Mouse (Mus musculus) liver, embryonic 14.5 days (tissue): ENCODE measurements around the gene Grip1. TPM values are rescaled to one million over a fixed set of nuclear protein-coding genes. Genes with fewer than 3 reads are reported as not detected.

Experiments
- ATAC-seq: fragments of 200-750 bp; cut with Nextera tagmentation; 2 replicates; pipeline ENCODE4 v1.8.0; 2017; ENCODE audit warnings: moderate number of reproducible peaks, mild to moderate bottlenecking, moderate library complexity; ENCODE audit not compliant: insufficient read depth
- DNase-seq, 3 experiments: peaks; one replicate each; pipeline ENCODE4 v3.0.0-alpha.2; 2012 to 2013; ENCODE audit warnings: low read depth in 3 of 3, low spot score in 3 of 3
- H3K27ac ChIP-seq: fragments of 300-500 bp; sonication (generic); 2 replicates; pipeline ENCODE4 v1.5.1; 2014; ENCODE audit warnings: moderate library complexity, mild to moderate bottlenecking, control low read depth, inconsistent platforms
- H3K27me3 ChIP-seq: fragments of 300-500 bp; sonication (generic); 2 replicates; pipeline ENCODE4 v1.6.1; 2014; ENCODE audit warnings: mild to moderate bottlenecking, low read length, moderate library complexity; ENCODE audit not compliant: control insufficient read depth, insufficient read depth
- H3K36me3 ChIP-seq: fragments of 300-500 bp; sonication (generic); replicated peaks from 2 replicates; pipeline ENCODE4 v1.6.1; 2014; ENCODE audit warnings: low read depth; ENCODE audit not compliant: control insufficient read depth, insufficient read depth
- H3K4me1 ChIP-seq, 2 experiments: fragments of 200-500 bp in 1 of 2; fragments of 300-500 bp in 1 of 2; sonication (generic) in 1 of 2; replicated peaks; 2 replicates each; pipeline ENCODE4 v1.6.1; 2012 to 2014; ENCODE audit warnings: antibody characterized with exemption in 1 of 2, inconsistent platforms in 1 of 2, low read length in 1 of 2; ENCODE audit not compliant: control insufficient read depth in 2 of 2, insufficient read depth in 2 of 2
- H3K4me2 ChIP-seq: fragments of 300-500 bp; sonication (generic); 2 replicates; pipeline ENCODE4 v1.6.1; 2014; ENCODE audit warnings: low read depth, mild to moderate bottlenecking, control low read depth, moderate library complexity
- H3K4me3 ChIP-seq, 2 experiments: fragments of 200-500 bp in 1 of 2; fragments of 300-500 bp in 1 of 2; sonication (generic) in 1 of 2; 2 replicates each; pipeline ENCODE4 v1.5.1; 2012 to 2014; ENCODE audit warnings: low read depth in 2 of 2, low read length in 2 of 2, mild to moderate bottlenecking in 2 of 2, control low read depth in 1 of 2, inconsistent platforms in 1 of 2, moderate library complexity in 1 of 2; ENCODE audit not compliant: insufficient read depth in 1 of 2
- H3K9ac ChIP-seq: fragments of 300-500 bp; sonication (generic); replicated peaks from 2 replicates; pipeline ENCODE4 v1.6.1; 2014; ENCODE audit warnings: mild to moderate bottlenecking, control low read depth, moderate library complexity
- H3K9me3 ChIP-seq: fragments of 300-500 bp; sonication (generic); 2 replicates; pipeline ENCODE4 v1.6.1; 2016; ENCODE audit warnings: low read length, mixed read lengths; ENCODE audit not compliant: control insufficient read depth
- CTCF ChIP-seq: IDR thresholded peaks from 2 replicates; pipeline ENCODE4 v1.5.1; 2016; ENCODE audit warnings: antibody characterized with exemption, low read depth, control low read depth
- EP300 ChIP-seq: IDR thresholded peaks from 2 replicates; pipeline ENCODE4 v1.6.1; 2016; ENCODE audit warnings: antibody characterized with exemption, low read depth
- WGBS: fragments of 180-500 bp; shearing (Covaris S2); extraction: QIAGEN DNeasy Blood & Tissue Kit; methylation state at CpG from one replicate; pipeline ENCODE4 v1.1.7; 2014; ENCODE audit not compliant: insufficient replicate concordance; 5-methylcytosine and 5-hydroxymethylcytosine counted together
- polyA plus RNA-seq, 2 experiments: library from polyadenylated mRNA; depleted of rRNA in 1 of 2; stranded (reverse) in 1 of 2; unstranded in 1 of 2; fragments of >200 nt; fragmentation: Nextera tagmentation in 1 of 2; extraction: Ambion mirVana in 1 of 2; gene quantifications; 2 replicates each; pipeline versions ENCODE4 v1.2.1 to v1.2.3; 2012 to 2014

Grip1 gene
- polyA plus RNA-seq, 2 experiments: 0.37 to 0.56 TPM

GRCm38 (mm10) chr10:119803633-119804422 lies 350.2 kb downstream of the Grip1 start:
- Histone ChIP-seq H3K36me3 (no peaks in the 10 kb centered on the region), H3K27ac (no peak overlapping the region), H3K27me3 (no peaks in the 10 kb centered on the region), H3K4me2 (no peak overlapping the region), H3K9me3 (no peaks in the 10 kb centered on the region), H3K9ac (no peak overlapping the region), H3K4me3 (no peak overlapping the region), H3K4me1 (no peaks in the 10 kb centered on the region)
- no peak for TF ChIP-seq EP300
- TF ChIP-seq CTCF: peak; percentile 66
- WGBS: 40% methylated on average over 13 of the region's 13 CpGs
- no peak for ATAC-seq
- DNase-seq: peak; percentile 9 to 14 (median 13)

- Histone ChIP-seq H3K4me3 (no peak overlapping the region), H3K4me2 (no peak overlapping the region), H3K4me1 (no peaks in the 10 kb centered on the region), H3K36me3 (no peaks in the 10 kb centered on the region), H3K27me3 (no peaks in the 10 kb centered on the region), H3K27ac (no peak overlapping the region), H3K9ac (no peak overlapping the region), H3K9me3 (no peaks in the 10 kb centered on the region)
- WGBS: 69% methylated on average over 9 of the region's 9 CpGs
- DNase-seq (no peak), ATAC-seq (no peak)
- no peak for TF ChIP-seq EP300
- TF ChIP-seq CTCF: no peak
These were observed 350.8 kb downstream of the Grip1 start for GRCm38 (mm10) chr10:119804423-119804814.

GRCm38 (mm10) chr10:119805082-119805481 lies 351.5 kb downstream of the Grip1 start:
- ATAC-seq (no peak), DNase-seq (no peak)
- TF ChIP-seq CTCF (no peak), EP300 (no peak)
- Histone ChIP-seq H3K4me1 (no peaks in the 10 kb centered on the region), H3K36me3 (no peaks in the 10 kb centered on the region), H3K9me3 (no peaks in the 10 kb centered on the region), H3K9ac (no peak overlapping the region), H3K4me3 (no peak overlapping the region), H3K27ac (no peak overlapping the region), H3K4me2 (no peak overlapping the region), H3K27me3 (no peaks in the 10 kb centered on the region)
- 67% methylated on average over 7 of the region's 7 CpGs for WGBS

GRCm38 (mm10) chr10:119806151-119806550 lies 352.5 kb downstream of the Grip1 start:
- no peaks in the 10 kb centered on the region for H3K36me3 ChIP-seq
- H3K4me3 ChIP-seq: no peak overlapping the region
- H3K9ac ChIP-seq: no peak overlapping the region
- no peak for DNase-seq
- ATAC-seq: no peak
- H3K4me1 ChIP-seq: no peaks in the 10 kb centered on the region
- H3K4me2 ChIP-seq: no peak overlapping the region
- no peaks in the 10 kb centered on the region for H3K27me3 ChIP-seq
- H3K9me3 ChIP-seq: no peaks in the 10 kb centered on the region
- no peak overlapping the region for H3K27ac ChIP-seq
- TF ChIP-seq CTCF (no peak), EP300 (no peak)
- WGBS: 58% methylated on average over 8 of the region's 8 CpGs

GRCm38 (mm10) chr10:119808384-119808783 lies 354.8 kb downstream of the Grip1 start:
- no peaks in the 10 kb centered on the region for H3K36me3 ChIP-seq
- H3K27me3 ChIP-seq: no peaks in the 10 kb centered on the region
- H3K4me1 ChIP-seq: no peaks in the 10 kb centered on the region
- H3K4me3 ChIP-seq: no peak overlapping the region
- H3K9ac ChIP-seq: no peak overlapping the region
- DNase-seq (no peak), ATAC-seq (no peak)
- H3K9me3 ChIP-seq: no peaks in the 10 kb centered on the region
- H3K27ac ChIP-seq: no peak overlapping the region
- 57% methylated on average over 5 of the region's 5 CpGs for WGBS
- H3K4me2 ChIP-seq: no peak overlapping the region
- TF ChIP-seq EP300 (no peak), CTCF (no peak)
